Mouse (Mus musculus) limb, embryonic 14.5 days (tissue): ENCODE results near the gene Tmeff2. TPM values are rescaled to one million over a fixed set of nuclear protein-coding genes. Genes with fewer than 3 reads are reported as not detected.
"Not testable (repeated sequence)": the region's sequence is repeated elsewhere in the genome, so short reads cannot be mapped to it uniquely, and the experiment has no call there.

ENCODE experiments used
- ATAC-seq: fragments of 200-750 bp; cut with Nextera tagmentation; 2 replicates; pipeline ENCODE4 v1.8.0; 2017; ENCODE audit warnings: low read depth, moderate number of reproducible peaks, moderate TSS enrichment; ENCODE audit not compliant: low FRiP score
- DNase-seq: peaks from one replicate; pipeline ENCODE4 v3.0.0-alpha.2; 2015; ENCODE audit warnings: low spot score
- H3K27ac ChIP-seq: fragments of 300-500 bp; sonication (generic); replicated peaks from 2 replicates; pipeline ENCODE4 v1.5.1; 2014; ENCODE audit warnings: low read depth, mild to moderate bottlenecking, low read length, moderate library complexity, mixed read lengths
- H3K27me3 ChIP-seq: fragments of 300-500 bp; sonication (generic); 2 replicates; pipeline ENCODE4 v1.6.1; 2014; ENCODE audit warnings: low read length, mixed read lengths; ENCODE audit not compliant: control insufficient read depth, insufficient read depth
- H3K36me3 ChIP-seq: fragments of 300-500 bp; sonication (generic); 2 replicates; pipeline ENCODE4 v1.6.1; 2014; ENCODE audit warnings: mild to moderate bottlenecking, low read length, moderate library complexity, mixed read lengths; ENCODE audit not compliant: control insufficient read depth, insufficient read depth
- H3K4me1 ChIP-seq: fragments of 300-500 bp; sonication (generic); 2 replicates; pipeline ENCODE4 v1.6.1; 2014; ENCODE audit warnings: antibody characterized with exemption, low read length, mixed read lengths; ENCODE audit not compliant: control insufficient read depth, insufficient read depth
- H3K4me2 ChIP-seq: fragments of 300-500 bp; sonication (generic); replicated peaks from 2 replicates; pipeline ENCODE4 v1.6.1; 2014; ENCODE audit warnings: low read depth, mild to moderate bottlenecking, low read length, moderate library complexity; ENCODE audit not compliant: severe bottlenecking
- H3K4me3 ChIP-seq: fragments of 300-500 bp; sonication (generic); replicated peaks from 2 replicates; pipeline ENCODE4 v1.5.1; 2014; ENCODE audit warnings: low read length
- H3K9ac ChIP-seq: fragments of 300-500 bp; sonication (generic); 2 replicates; pipeline ENCODE4 v1.6.1; 2014; ENCODE audit warnings: mild to moderate bottlenecking, low read depth, low read length, moderate library complexity; ENCODE audit not compliant: severe bottlenecking
- H3K9me3 ChIP-seq: fragments of 300-500 bp; sonication (generic); 2 replicates; pipeline ENCODE4 v1.6.1; 2016; ENCODE audit warnings: low read length; ENCODE audit not compliant: control insufficient read depth
- POLR2A ChIP-seq: fragments of 200-500 bp; IDR thresholded peaks from 2 replicates; pipeline ENCODE4 v1.8.0; 2012; ENCODE audit warnings: inconsistent platforms, mild to moderate bottlenecking, moderate library complexity, borderline replicate concordance; ENCODE audit not compliant: insufficient read depth, insufficient read length; ENCODE audit errors: extremely low read depth
- WGBS: fragments of 180-500 bp; shearing (Covaris S2); extraction: QIAGEN DNeasy Blood & Tissue Kit; methylation state at CpG from one replicate; pipeline ENCODE4 v1.1.7; 2014; 5-methylcytosine and 5-hydroxymethylcytosine counted together
- polyA plus RNA-seq, 2 experiments: library from polyadenylated mRNA; depleted of rRNA in 1 of 2; stranded (reverse) in 1 of 2; unstranded in 1 of 2; fragments of >200 nt; fragmentation: Nextera tagmentation in 1 of 2; extraction: Ambion mirVana in 1 of 2; gene quantifications; 2 replicates each; pipeline versions ENCODE4 v1.2.1 to v1.2.3; 2012 to 2014

Gene Tmeff2
- polyA plus RNA-seq (2012; rRNA removed) (18.0 and 24.2 TPM in 2 replicates), polyA plus RNA-seq (2014; fragmentation: Nextera tagmentation; extraction: Ambion mirVana) (22.2 and 23.3 TPM in 2 replicates)

GRCm38 (mm10) chr1:50900386-50900785 is at the start of gene Tmeff2:
Gene Tmeff2, plus strand, starts transcription at chr1:50900647.
- H3K27ac ChIP-seq, H3K4me3 ChIP-seq, ATAC-seq, H3K36me3 ChIP-seq, H3K9ac ChIP-seq, H3K4me2 ChIP-seq, DNase-seq, H3K27me3 ChIP-seq, H3K9me3 ChIP-seq, H3K4me1 ChIP-seq: not testable (repeated sequence)
- WGBS, result 83% methylated on average over 9 of the region's 9 CpGs

GRCm38 (mm10) chr1:50861515-50861914 is 38.9 kb upstream of the Tmeff2 start:
- no peak overlapping the region for H3K4me3 ChIP-seq
- no peaks in the 10 kb centered on the region for H3K4me1 ChIP-seq
- no peak overlapping the region for H3K27ac ChIP-seq
- no peak for TF ChIP-seq POLR2A
- WGBS, result 91% methylated on average over 2 of the region's 2 CpGs
- no peak overlapping the region for H3K4me2 ChIP-seq
- no peaks in the 10 kb centered on the region for H3K9me3 ChIP-seq
- DNase-seq (no peak), ATAC-seq (no peak)
- no peaks in the 10 kb centered on the region for H3K36me3 ChIP-seq
- H3K9ac ChIP-seq, result no peak overlapping the region
- no peaks in the 10 kb centered on the region for H3K27me3 ChIP-seq

- no peak for DNase-seq
- no peak for ATAC-seq
- Histone ChIP-seq H3K4me3 (no peak overlapping the region), H3K9me3 (0 out of 2 replicates have a peak, but pooled peaks cover 3% of the 10 kb centered on the region), H3K27me3 (no peaks in the 10 kb centered on the region), H3K9ac (no peak overlapping the region), H3K27ac (no peak overlapping the region), H3K36me3 (no peaks in the 10 kb centered on the region), H3K4me2 (no peak overlapping the region), H3K4me1 (no peaks in the 10 kb centered on the region)
- WGBS, result 62% methylated on average over 6 of the region's 6 CpGs
- no peak for TF ChIP-seq POLR2A
These were observed 2.8 kb upstream of the Tmeff2 start for GRCm38 (mm10) chr1:50897696-50898095.

- no peaks in the 10 kb centered on the region for H3K36me3 ChIP-seq
- DNase-seq (no peak), ATAC-seq (no peak)
- no peak overlapping the region for H3K27ac ChIP-seq
- peaks cover 5% of the 10 kb centered on the region; the same call in 1 of the 2 replicates for H3K4me1 ChIP-seq
- no peak overlapping the region for H3K9ac ChIP-seq
- peaks cover 27% of the 10 kb centered on the region for H3K27me3 ChIP-seq
- no peaks in the 10 kb centered on the region for H3K9me3 ChIP-seq
- 52% methylated on average over 5 of the region's 5 CpGs for WGBS
- peak overlapping the region; percentile 100 for H3K4me2 ChIP-seq
- H3K4me3 ChIP-seq, result peak overlapping the region; percentile 56; the same call in 1 of the 2 replicates
- TF ChIP-seq POLR2A, result no peak
These were observed 24.4 kb downstream of the Tmeff2 start for GRCm38 (mm10) chr1:50924838-50925355.

GRCm38 (mm10) chr1:50925356-50925921 is 25.0 kb downstream of the Tmeff2 start:
- WGBS, result 11% methylated on average over 13 of the region's 13 CpGs
- Histone ChIP-seq H3K4me2 (peak overlapping the region; percentile 100), H3K36me3 (no peaks in the 10 kb centered on the region), H3K4me1 (peaks cover 5% of the 10 kb centered on the region; the same call in 1 of the 2 replicates), H3K27ac (no peak overlapping the region), H3K4me3 (peak overlapping the region; percentile 56), H3K9me3 (no peaks in the 10 kb centered on the region), H3K27me3 (peaks cover 27% of the 10 kb centered on the region), H3K9ac (no peak overlapping the region)
- ATAC-seq (no peak), DNase-seq (no peak)
- TF ChIP-seq POLR2A, result no peak
